In genomic region chr6:50215373-50215745, GRCm38 (mm10) we compare ENCODE assay signal across 19 mouse cellular contexts. TPM values are rescaled to one million over a fixed set of nuclear protein-coding genes. Genes with fewer than 3 reads are reported as not detected.
DNase-seq lines count a peak whose midpoint lies in the region; TF ChIP-seq lines count a peak whose summit lies in the region.
"Had no signal": no experiment of that assay in that cellular context is flagged by ENCODE, and none has a peak within 500 bp of the region (broad histone marks: within the 10 kb centered on the region; RNA-seq: fewer than 3 reads in every experiment).

No protein-coding gene starts in this region.

- no peaks in the 10 kb centered on the region for H3K36me3 ChIP-seq in heart, embryonic 10.5 days
- H3K36me3 ChIP-seq in heart, adult 2 months (ENCODE audit: control insufficient read depth, insufficient read depth, low read length) = no peaks in the 10 kb centered on the region
- H3K36me3 ChIP-seq: embryonic facial prominence, embryonic 13.5 days; heart, embryonic 15.5 days; limb, embryonic 13.5 days had no signal

- no peak for TF ChIP-seq CTCF in heart, adult 2 months (IDR thresholded peaks at IDR 0.05)
- no peak for TF ChIP-seq CTCF in layer of hippocampus, adult 2 months (conservative IDR thresholded peaks at IDR 0.05)

- intact Hi-C loops in heart, adult 2 months (cut with DNase I) = no loop called here

- no peak for TF ChIP-seq POLR2A in heart, adult 2 months (IDR thresholded peaks at IDR 0.05; ENCODE audit: insufficient read depth, low read depth, low read length)

- TF ChIP-seq EP300 in heart, adult 2 months (IDR thresholded peaks at IDR 0.05; ENCODE audit: insufficient read depth, low read depth, low read length) = no peak

- 0 out of 2 replicates have a peak, but pooled peaks cover 6% of the 10 kb centered on the region for H3K4me1 ChIP-seq in heart, embryonic 10.5 days
- no peaks in the 10 kb centered on the region; the same call in 1 of the 2 replicates for H3K4me1 ChIP-seq in heart, adult 2 months (ENCODE audit: control insufficient read depth, insufficient read depth, low read length)
- H3K4me1 ChIP-seq: midbrain, embryonic 13.5 days had no signal

- H3K27ac ChIP-seq in heart, embryonic 10.5 days = no peak overlapping the region
- no peak overlapping the region for H3K27ac ChIP-seq in heart, adult 2 months
- H3K27ac ChIP-seq in layer of hippocampus, adult 2 months = no peak overlapping the region
- H3K27ac ChIP-seq: embryonic facial prominence, embryonic 13.5 days; heart, embryonic 15.5 days; hindbrain, embryonic 14.5 days; kidney, postnatal 0 days; limb, embryonic 13.5 days; midbrain, embryonic 13.5 days had no signal

- no peak overlapping the region for H3K4me3 ChIP-seq in heart, embryonic 10.5 days
- H3K4me3 ChIP-seq in heart, adult 2 months = no peak overlapping the region
- H3K4me3 ChIP-seq in layer of hippocampus, adult 2 months = no peak overlapping the region
- H3K4me3 ChIP-seq: embryonic facial prominence, embryonic 13.5 days; heart, embryonic 15.5 days; limb, embryonic 13.5 days; midbrain, embryonic 13.5 days had no signal

- H3K79me2 ChIP-seq in heart, adult 2 months (replicated peaks; ENCODE audit: control insufficient read depth, insufficient read depth, low read length) = no peaks in the 10 kb centered on the region

- 91% methylated on average over 2 of the region's 2 CpGs for WGBS in heart, embryonic 10.5 days
- WGBS in heart, adult 2 months = 53% methylated on average over 2 of the region's 2 CpGs

- H3K9me3 ChIP-seq in heart, embryonic 10.5 days = no peaks in the 10 kb centered on the region
- H3K9me3 ChIP-seq: embryonic facial prominence, embryonic 13.5 days; heart, embryonic 15.5 days; limb, embryonic 13.5 days; midbrain, embryonic 13.5 days had no signal

- no peaks in the 10 kb centered on the region for H3K27me3 ChIP-seq in heart, embryonic 10.5 days (ENCODE audit: insufficient read depth, poor library complexity, severe bottlenecking)
- no peaks in the 10 kb centered on the region for H3K27me3 ChIP-seq in heart, adult 2 months (ENCODE audit: control insufficient read depth, insufficient read depth, low read length)
- H3K27me3 ChIP-seq: embryonic facial prominence, embryonic 13.5 days; heart, embryonic 15.5 days; limb, embryonic 13.5 days; midbrain, embryonic 13.5 days had no signal

- peak; percentile 66 for DNase-seq in heart, embryonic 10.5 days (ENCODE audit: low spot score)
- DNase-seq in heart, adult 2 months = no peak
- DNase-seq in layer of hippocampus, adult 9-11 months = peak; percentile 9
- no peak for DNase-seq in layer of hippocampus, adult 11-12 months (ENCODE audit: low spot score)
- DNase-seq in MN1 (ENCODE audit: low spot score) = peak; percentile 66
- peak; percentile 23 for DNase-seq in brain, adult 2 months (ENCODE audit: low read depth, low spot score)
- DNase-seq in right cerebral cortex, adult 2 months (ENCODE audit: low spot score in 2 of 2) = no peak
- no peak for DNase-seq in layer of hippocampus, adult 2 months (ENCODE audit: low spot score in 2 of 2)
- DNase-seq: adrenal gland, adult 8-10 months; cerebellum, adult 8-10 months; gastrocnemius, postnatal 25 days; lung, adult 18-20 months; thymus, postnatal 4 days had no signal

- no peak overlapping the region for H3K9ac ChIP-seq in heart, adult 2 months (ENCODE audit: low read depth, low read length)
- H3K9ac ChIP-seq: embryonic facial prominence, embryonic 13.5 days; heart, embryonic 15.5 days; hindbrain, embryonic 14.5 days; limb, embryonic 13.5 days; midbrain, embryonic 13.5 days had no signal

RNA-seq across cellular contexts. Expression of gene Gsdme, which starts 48.3 kb away (rescaled TPM):
- polyA plus RNA-seq in heart, embryonic 10.5 days (2016; fragmentation: Nextera tagmentation; extraction: Ambion mirVana) = 29.4 and 36.6 TPM in 2 replicates
- total RNA-seq in heart, adult 2 months (2021) = under 1 TPM; 0.29 to 0.32 TPM
- polyA plus RNA-seq in heart, adult 2 months (2012; rRNA removed) = 0.41 and 0.56 TPM in 2 replicates
- total RNA-seq in layer of hippocampus, adult 2 months (2021) = 10 to 100 TPM; 10.9 to 12.4 TPM

Comparison
In these comparisons a context has a peak if more than half of its experiments do, and no peak if none do; other contexts are left out.
1. DNase-seq: peak in heart, embryonic 10.5 days (single experiment), layer of hippocampus, adult 9-11 months (single experiment), MN1 (single experiment) and brain, adult 2 months (single experiment); none in heart, adult 2 months (0 of 2), layer of hippocampus, adult 11-12 months (single experiment), right cerebral cortex, adult 2 months (0 of 2) and layer of hippocampus, adult 2 months (0 of 2).
2. RNA of gene Gsdme, which starts 48.3 kb away (total RNA-seq): 10.9 to 12.4 TPM in layer of hippocampus, adult 2 months; 0.29 to 0.32 TPM in heart, adult 2 months; every median in the first group is over 4 times any median in the second.